Mouse (Mus musculus) cerebellum, adult 18-20 months (tissue): ENCODE results near the gene Nek11.

Experiments
- DNase-seq, 2 experiments: peaks; one replicate each; pipeline ENCODE4 v3.0.0; 2021

Nek11 gene

GRCm38 (mm10) chr9:105395218-105395627, at the start of gene Nek11, which contains the start of gene Aste1:
TSS of gene Nek11 (minus strand) at chr9:105395524.
TSS of gene Aste1 (plus strand) at chr9:105395392.
- peak; percentile 93 for DNase-seq

DNA sequence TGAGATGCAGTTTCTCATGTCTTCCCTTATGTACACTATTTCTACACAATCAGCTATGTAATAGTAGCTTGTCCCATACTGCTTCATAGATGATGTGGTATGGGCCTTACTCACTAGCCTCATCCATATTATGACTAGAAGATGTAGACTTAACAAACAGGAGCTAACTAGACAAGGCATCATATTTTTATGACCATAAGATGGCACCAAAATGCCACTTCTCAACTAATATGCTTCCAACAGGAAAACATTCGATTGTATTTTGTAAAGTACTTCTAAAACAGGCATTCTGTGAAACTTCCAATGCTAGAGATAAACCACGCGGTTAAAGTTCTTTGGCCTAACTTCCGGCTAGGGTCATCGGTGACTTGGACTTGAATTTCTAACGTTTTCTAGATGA, 13.2 kb upstream of the Nek11 start:
- no peak for DNase-seq

DNA sequence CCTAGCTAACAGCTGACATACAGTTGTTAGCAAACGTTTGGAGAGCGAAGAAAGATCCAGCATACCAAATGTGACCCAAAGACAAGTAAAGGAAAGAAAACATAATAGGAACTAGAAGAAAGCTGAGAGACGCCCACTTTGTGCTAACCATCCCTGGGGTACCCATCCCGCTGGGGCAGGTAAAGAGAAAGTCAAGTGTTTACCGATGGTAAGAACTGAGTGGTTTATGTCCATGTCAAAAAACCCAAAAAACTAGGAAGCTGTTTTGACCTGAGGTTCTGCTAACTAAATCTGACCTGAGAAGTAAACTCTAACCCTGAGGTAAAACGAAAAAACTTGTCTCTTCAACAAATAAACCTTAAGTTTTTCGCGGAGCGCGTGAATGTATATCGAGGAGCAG, 604 bp downstream of the Nek11 start:
- no peak for DNase-seq

GRCm38 (mm10) chr9:105390616-105391015, 4.7 kb downstream of the Nek11 start:
- DNase-seq: no peak

- DNase-seq: peak; percentile 67 to 73
Observed at GRCm38 (mm10) chr9:105389289-105389688, 6.0 kb downstream of the Nek11 start.

DNA sequence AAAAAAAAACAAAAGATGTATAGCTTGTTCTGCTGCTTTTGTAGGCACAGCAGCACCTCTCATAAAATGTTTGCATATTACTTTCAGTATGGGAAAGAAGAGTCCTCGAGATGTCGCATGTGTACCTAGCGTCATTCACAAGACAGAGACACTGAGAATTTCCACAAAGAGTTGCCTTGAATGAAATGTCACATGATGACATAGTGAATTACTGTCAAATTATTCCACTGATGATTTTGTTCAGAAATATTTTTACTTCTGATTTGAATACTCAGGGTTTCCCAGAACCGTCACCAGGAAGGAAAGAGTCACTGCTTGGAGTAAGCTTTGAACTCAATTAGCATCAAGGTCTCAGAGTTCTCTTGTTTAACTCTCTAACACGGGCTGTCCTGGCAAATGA, 7.9 kb downstream of the Nek11 start:
- DNase-seq: no peak

DNA sequence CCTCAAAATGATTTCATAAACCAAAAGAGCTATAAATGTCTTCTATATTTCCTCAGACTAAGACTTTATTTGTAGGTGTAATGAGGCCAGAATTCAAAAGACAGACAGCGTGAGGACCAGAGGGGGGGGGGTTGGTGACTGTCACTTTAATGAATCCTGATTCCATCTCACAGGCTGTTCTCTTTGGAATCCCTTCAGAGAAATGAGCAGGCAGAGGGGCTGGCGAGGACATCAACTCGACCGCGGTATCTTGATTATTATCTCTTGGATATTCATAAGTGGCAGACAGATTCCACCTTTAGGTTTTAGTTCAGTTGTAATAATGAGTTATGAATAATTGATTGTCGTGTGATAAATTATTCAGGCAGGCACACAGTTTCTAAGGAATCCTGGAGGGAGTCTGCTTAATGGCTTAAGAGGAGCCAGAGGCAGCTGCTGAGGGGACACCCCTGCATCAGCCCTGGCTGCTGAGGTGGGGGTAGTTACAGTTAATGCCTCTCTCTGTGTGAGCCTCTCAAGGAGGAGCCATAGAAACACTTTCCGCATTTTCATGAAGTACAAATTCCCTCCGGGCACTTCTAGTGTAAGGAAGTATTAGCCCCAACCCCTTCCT, 15.7 kb downstream of the Nek11 start:
- no peak for DNase-seq

- no peak for DNase-seq
Observed at GRCm38 (mm10) chr9:105377622-105378021, 17.7 kb downstream of the Nek11 start.

- DNase-seq: no peak
Observed at GRCm38 (mm10) chr9:105376954-105377530, 18.3 kb downstream of the Nek11 start.

DNA sequence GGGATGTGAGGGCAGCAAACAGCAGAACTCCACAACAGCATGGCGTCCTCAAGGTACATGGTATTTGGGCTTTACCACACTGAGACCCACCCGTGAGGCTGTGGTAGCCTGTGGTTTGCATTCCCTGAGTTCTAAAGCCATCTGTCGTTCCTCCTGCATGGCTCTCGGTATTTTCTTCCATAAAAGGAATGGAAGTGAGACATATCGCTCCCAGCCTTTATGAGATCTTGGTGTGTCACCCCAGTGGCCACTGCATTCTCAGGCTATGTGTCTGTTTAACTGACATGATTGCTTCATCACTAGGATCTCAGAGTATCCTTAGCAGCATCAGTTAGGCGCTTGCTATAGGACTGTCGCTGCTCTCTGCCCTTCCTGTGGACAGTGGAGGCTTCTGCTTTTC, 18.9 kb downstream of the Nek11 start:
- DNase-seq: no peak

- no peak for DNase-seq
Observed at GRCm38 (mm10) chr9:105374361-105374760, 21.0 kb downstream of the Nek11 start.

- DNase-seq: no peak
Observed at GRCm38 (mm10) chr9:105368605-105369004, 26.7 kb downstream of the Nek11 start.

- DNase-seq: no peak
Observed at GRCm38 (mm10) chr9:105366199-105366598, 29.1 kb downstream of the Nek11 start.

DNA sequence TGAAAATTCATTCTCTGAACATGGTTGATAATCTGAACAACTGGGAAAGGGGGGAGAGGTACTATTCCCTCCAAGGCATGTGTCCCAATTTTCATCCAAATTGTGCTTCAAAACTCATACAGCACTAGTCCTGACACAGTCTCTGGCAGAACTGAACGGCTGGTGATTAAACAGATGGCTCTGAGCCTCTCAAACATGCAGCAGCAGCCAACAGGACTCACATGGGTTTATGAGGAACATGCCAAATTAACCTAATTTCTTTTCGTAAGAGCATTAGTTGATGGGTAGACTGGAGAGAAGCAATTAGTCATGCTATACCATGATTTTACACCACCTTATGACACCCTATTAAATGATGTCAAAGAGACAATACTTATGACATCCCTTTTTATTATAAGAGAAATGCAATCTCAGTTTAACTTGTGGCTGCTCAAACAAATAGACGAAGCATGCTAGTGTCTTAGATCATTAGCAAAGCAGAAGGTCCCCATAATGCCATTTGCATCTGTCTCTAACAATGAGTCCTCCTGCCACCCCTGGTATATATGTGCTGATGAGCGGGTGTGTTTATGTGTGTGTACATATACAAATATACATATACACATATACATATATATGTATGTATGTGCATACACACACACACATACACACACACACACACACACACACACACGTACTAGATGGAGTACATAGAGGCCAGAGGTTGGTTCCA, 31.6 kb downstream of the Nek11 start:
- DNase-seq: no peak

DNA sequence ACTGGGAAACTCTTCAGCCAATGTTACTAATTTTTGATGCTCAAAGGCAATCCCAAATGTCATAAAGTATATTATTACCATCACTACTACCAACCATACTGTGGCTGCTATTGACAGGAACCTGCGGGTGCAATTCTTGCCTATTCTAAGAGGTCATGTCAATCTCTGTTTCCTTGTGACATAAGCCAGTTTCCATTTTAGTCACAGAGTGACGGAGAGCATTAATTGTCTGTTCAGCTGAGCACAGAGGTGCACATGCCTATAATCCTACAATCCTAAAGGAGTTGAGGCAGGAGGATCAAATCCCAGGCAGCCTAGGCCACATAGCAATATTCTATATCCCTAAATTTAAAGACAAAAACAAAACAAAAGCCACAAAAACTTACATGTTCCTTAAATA, 33.1 kb downstream of the Nek11 start:
- no peak for DNase-seq

DNA sequence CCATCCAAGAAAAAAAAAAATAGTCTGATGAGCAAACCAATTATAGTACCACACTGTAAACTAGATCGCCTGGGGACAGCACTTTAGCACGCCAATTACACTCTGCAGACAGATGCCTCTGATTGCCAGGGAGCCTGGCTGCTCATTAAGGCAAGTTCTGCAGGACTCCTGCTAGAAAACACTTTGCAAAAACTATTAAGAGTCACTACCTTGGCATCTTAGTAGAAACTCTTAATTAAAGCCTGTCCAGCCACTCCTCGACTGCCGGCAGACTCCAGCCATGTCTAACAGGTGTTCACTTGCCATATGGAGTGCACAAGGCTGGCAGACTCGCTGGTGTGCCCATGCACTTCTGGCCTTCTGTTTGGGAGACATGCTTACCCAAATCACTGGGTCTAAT, 46.3 kb downstream of the Nek11 start:
- DNase-seq: no peak

- no peak for DNase-seq
Observed at GRCm38 (mm10) chr9:105348242-105349031, 46.9 kb downstream of the Nek11 start.

GRCm38 (mm10) chr9:105342994-105343656, 52.2 kb downstream of the Nek11 start:
- no peak for DNase-seq

DNA sequence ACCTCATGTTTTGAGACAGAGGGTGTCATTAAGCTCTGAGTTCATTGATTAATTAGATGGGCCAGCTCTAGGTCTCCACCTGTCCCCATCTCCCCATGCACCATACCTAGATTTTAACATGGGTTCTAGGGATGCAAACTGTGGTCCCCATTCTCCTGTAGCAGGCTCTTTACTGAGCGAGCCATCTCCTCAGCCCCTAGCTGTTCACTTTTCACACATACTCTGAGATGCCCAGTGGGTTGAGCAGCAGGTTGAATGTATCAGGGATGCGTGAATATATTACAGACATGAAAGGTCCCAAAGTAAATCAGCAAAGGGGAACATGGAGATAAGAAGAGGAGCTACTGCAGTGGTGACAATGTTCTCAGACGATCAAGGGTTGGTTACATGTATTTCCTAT, 52.8 kb downstream of the Nek11 start:
- DNase-seq: no peak

DNA sequence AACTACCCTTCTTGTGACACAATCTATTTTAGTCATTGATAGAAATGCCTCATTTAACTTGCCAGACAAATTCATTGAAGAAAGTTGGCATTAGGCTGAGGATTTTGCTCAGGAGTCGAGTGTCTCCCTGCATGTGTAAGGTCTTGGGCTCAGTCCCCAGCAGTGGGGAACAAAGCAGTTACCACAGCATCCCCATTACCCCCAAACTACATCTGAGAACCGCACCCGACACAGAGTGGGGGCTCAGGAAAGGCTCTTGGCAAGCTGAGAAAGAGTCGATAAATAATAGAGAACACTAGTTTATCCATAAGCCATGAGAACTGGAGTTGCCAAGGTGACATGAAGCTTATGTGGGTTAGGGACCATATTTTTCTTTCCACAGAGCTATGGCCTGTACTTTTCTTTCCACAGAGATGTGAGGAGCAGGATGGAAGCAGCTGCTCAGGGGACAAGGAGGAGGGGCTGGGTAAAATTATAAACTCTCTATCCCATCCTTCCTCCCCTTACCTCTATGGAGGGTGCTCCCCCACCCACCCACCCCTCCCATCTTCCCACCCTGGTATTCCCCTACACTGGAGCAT, 62.8 kb downstream of the Nek11 start:
- no peak for DNase-seq

DNA sequence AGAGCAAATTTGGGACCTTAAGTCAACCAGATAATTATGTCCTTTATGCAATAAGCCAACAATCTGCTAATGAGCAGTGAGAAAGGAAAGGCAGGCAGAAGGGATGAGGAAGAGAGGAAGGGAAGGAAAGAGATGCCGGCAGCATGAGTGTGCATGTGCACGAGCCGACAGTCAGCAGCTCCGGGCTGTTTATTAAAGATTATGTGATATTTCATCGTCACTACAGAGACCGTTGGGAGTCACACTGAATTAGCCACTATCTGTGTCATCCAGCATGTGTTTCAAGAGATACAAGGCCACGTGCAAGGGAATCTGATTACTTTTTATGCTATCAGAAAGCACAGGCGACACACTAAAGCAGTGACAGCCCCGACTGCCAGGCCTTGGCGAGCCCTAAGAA, 73.5 kb downstream of the Nek11 start:
- no peak for DNase-seq

DNA sequence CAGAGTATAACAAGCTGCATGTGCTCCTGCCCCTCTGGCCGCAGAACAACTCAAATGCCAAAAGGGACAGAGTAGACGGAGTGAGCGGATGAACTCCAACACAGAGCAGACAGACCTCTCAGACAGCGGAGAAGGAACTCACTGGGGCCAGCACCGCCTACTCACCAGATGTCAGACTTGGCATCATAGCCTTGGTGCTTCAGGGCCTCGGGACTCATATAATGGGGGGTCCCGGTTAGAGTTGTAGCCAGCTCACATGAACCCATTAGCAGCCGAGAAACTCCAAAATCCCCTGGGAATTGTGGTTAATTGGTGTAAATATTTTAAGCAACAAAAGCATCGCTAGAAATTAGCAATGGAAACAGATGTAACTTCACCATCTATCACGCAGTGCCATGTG, 82.1 kb downstream of the Nek11 start:
- no peak for DNase-seq

DNA sequence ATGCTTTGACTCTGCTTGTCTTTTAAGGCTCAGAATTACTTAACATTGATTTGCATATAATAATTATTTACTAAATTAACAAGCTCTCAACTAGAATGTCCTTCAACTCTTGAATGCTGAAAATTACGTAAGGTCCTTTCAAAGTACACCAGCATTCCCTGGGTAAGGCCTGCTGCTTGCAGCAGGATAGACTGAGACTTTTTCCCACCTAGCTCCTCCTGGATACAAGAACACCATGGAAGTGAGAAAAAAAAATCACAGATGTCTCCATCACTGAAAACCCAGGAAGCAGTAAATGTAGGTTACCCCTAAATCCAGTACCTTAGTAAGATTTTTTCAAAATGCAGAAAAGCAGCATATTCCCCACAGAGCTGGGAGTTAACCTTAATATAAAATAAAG, 82.6 kb downstream of the Nek11 start:
- DNase-seq: no peak
